Mouse (Mus musculus) gastrocnemius, adult 2 months (tissue): ENCODE measurements around the gene Polr3b. TPM values are rescaled to one million over a fixed set of nuclear protein-coding genes. Genes with fewer than 3 reads are reported as not detected.

Experiments
- DNase-seq: peaks from one replicate; pipeline ENCODE4 v3.0.0; 2022
- H3K27ac ChIP-seq: fragments of 200-600 bp; 2 replicates; pipeline ENCODE4 v1.8.1; 2022; ENCODE audit warnings: mild to moderate bottlenecking
- H3K4me3 ChIP-seq: fragments of 200-600 bp; 2 replicates; pipeline ENCODE4 v1.8.1; 2022; ENCODE audit warnings: mild to moderate bottlenecking, moderate library complexity
- CTCF ChIP-seq: fragments of 200-600 bp; IDR thresholded peaks from 2 replicates; pipeline ENCODE4 v1.8.1; 2022; ENCODE audit warnings: antibody characterized with exemption, mild to moderate bottlenecking, moderate library complexity
- intact Hi-C: fragments of 180-260 bp; cut with DNase I; formaldehyde crosslinking; loops from one replicate; pipeline ENCODE4 v1.15.1; 2025
- total RNA-seq, 2 experiments: library from RNA; stranded (reverse); gene quantifications; 2 replicates each; pipeline ENCODE4 v1.2.3; 2021

The Polr3b gene
- total RNA-seq, 2 experiments from 2014 or later: 9.3 to 13.3 TPM

GRCm38 (mm10) chr10:84707752-84708530 lies 85.8 kb downstream of the Polr3b start:
- H3K4me3 ChIP-seq: no peak overlapping the region
- TF ChIP-seq CTCF: no peak
- H3K27ac ChIP-seq: no peak overlapping the region
- no peak for DNase-seq
- intact Hi-C loops: no loop called here

GRCm38 (mm10) chr10:84710192-84710591 lies 88.1 kb downstream of the Polr3b start:
- H3K27ac ChIP-seq: no peak overlapping the region
- no peak overlapping the region for H3K4me3 ChIP-seq
- peak; percentile 16; the same call in 1 of the 2 replicates for TF ChIP-seq CTCF
- DNase-seq: no peak
- intact Hi-C loops: no loop called here

- no peak for TF ChIP-seq CTCF
- H3K27ac ChIP-seq: no peak overlapping the region
- no peak for DNase-seq
- intact Hi-C loops: no loop called here
- H3K4me3 ChIP-seq: no peak overlapping the region
These were observed 88.7 kb downstream of the Polr3b start for GRCm38 (mm10) chr10:84710827-84711226.

- no peak overlapping the region for H3K4me3 ChIP-seq
- no peak for DNase-seq
- intact Hi-C loops: no loop called here
- no peak for TF ChIP-seq CTCF
- no peak overlapping the region for H3K27ac ChIP-seq
These were observed 89.4 kb downstream of the Polr3b start for GRCm38 (mm10) chr10:84711479-84711878.

GRCm38 (mm10) chr10:84711940-84712339 lies 89.8 kb downstream of the Polr3b start:
- intact Hi-C loops: no loop called here
- no peak overlapping the region for H3K27ac ChIP-seq

GRCm38 (mm10) chr10:84712532-84712931 lies 90.4 kb downstream of the Polr3b start:
- no peak for DNase-seq
- Histone ChIP-seq H3K4me3 (no peak overlapping the region), H3K27ac (no peak overlapping the region)
- TF ChIP-seq CTCF: no peak
- intact Hi-C loops: no loop called here

More at GRCm38 (mm10) chr10:84711940-84712339, 89.8 kb downstream of the Polr3b start:
- no peak overlapping the region for H3K4me3 ChIP-seq
- TF ChIP-seq CTCF: no peak
- DNase-seq: no peak

GRCm38 (mm10) chr10:84713043-84713442 lies 91.0 kb downstream of the Polr3b start:
- DNase-seq: no peak
- intact Hi-C loops: no loop called here
- H3K4me3 ChIP-seq: no peak overlapping the region
- no peak overlapping the region for H3K27ac ChIP-seq
- TF ChIP-seq CTCF: no peak

- no peak overlapping the region for H3K27ac ChIP-seq
- TF ChIP-seq CTCF: no peak
- no peak for DNase-seq
- no peak overlapping the region for H3K4me3 ChIP-seq
- intact Hi-C loops: no loop called here
These were observed 93.5 kb downstream of the Polr3b start for GRCm38 (mm10) chr10:84715639-84716038.

- Histone ChIP-seq H3K27ac (no peak overlapping the region), H3K4me3 (no peak overlapping the region)
- no peak for DNase-seq
- no peak for TF ChIP-seq CTCF
- intact Hi-C loops: no loop called here
These were observed 94.5 kb downstream of the Polr3b start for GRCm38 (mm10) chr10:84716581-84716980.

GRCm38 (mm10) chr10:84722711-84723110 lies 100.6 kb downstream of the Polr3b start:
- intact Hi-C loops: no loop called here
- DNase-seq: no peak
- TF ChIP-seq CTCF: no peak
- no peak overlapping the region for H3K27ac ChIP-seq
- no peak overlapping the region for H3K4me3 ChIP-seq

- intact Hi-C loops: no loop called here
- H3K27ac ChIP-seq: no peak overlapping the region
- TF ChIP-seq CTCF: no peak
- no peak overlapping the region for H3K4me3 ChIP-seq
- DNase-seq: no peak
These were observed 104.9 kb downstream of the Polr3b start for GRCm38 (mm10) chr10:84727005-84727404.

GRCm38 (mm10) chr10:84727760-84728159 lies 105.7 kb downstream of the Polr3b start:
- H3K27ac ChIP-seq: no peak overlapping the region
- DNase-seq: no peak
- intact Hi-C loops: no loop called here
- H3K4me3 ChIP-seq: no peak overlapping the region
- TF ChIP-seq CTCF: no peak

GRCm38 (mm10) chr10:84730078-84730477 lies 108.0 kb downstream of the Polr3b start:
- no peak for DNase-seq
- peak; percentile 45 for TF ChIP-seq CTCF
- no peak overlapping the region for H3K4me3 ChIP-seq
- intact Hi-C loops: no loop called here
- no peak overlapping the region for H3K27ac ChIP-seq

- no peak for DNase-seq
- H3K4me3 ChIP-seq: no peak overlapping the region
- no peak overlapping the region for H3K27ac ChIP-seq
- intact Hi-C loops: no loop called here
- no peak for TF ChIP-seq CTCF
These were observed 108.9 kb downstream of the Polr3b start for GRCm38 (mm10) chr10:84730956-84731355.
